Mouse (Mus musculus) megakaryocyte, adult 5-6 weeks (primary cell): ENCODE data around the gene Hoxd12. TPM values are rescaled to one million over a fixed set of nuclear protein-coding genes. Genes with fewer than 3 reads are reported as not detected.

Experiments
- ATAC-seq: 2 replicates; pipeline ENCODE4 v1.8.0; 2016; ENCODE audit warnings: mild to moderate bottlenecking, inconsistent platforms; ENCODE audit not compliant: poor library complexity, severe bottlenecking
- total RNA-seq, 2 experiments: library from RNA; stranded (forward) in 1 of 2; stranded (reverse) in 1 of 2; fragments of 153-499, 151-499 nt in 1 of 2; fragments of 221-1000, 200-1000 nt in 1 of 2; gene quantifications; 2 replicates each; pipeline versions ENCODE4 v1.2.3 to v1.2.4; 2015 to 2017

The Hoxd12 gene
- total RNA-seq, 2 experiments from 2014 or later: not detected

GRCm38 (mm10) chr2:74706393-74706960 lies 31.7 kb downstream of the Hoxd12 start:
- no peak for ATAC-seq

- ATAC-seq: no peak
Observed at GRCm38 (mm10) chr2:74707599-74707998, 32.8 kb downstream of the Hoxd12 start.

GRCm38 (mm10) chr2:74708676-74709075 lies 33.9 kb downstream of the Hoxd12 start:
- no peak for ATAC-seq

GRCm38 (mm10) chr2:74709465-74710419 lies 34.9 kb downstream of the Hoxd12 start:
- ATAC-seq: no peak

GRCm38 (mm10) chr2:74710929-74711543 lies 36.2 kb downstream of the Hoxd12 start:
- no peak for ATAC-seq

- no peak for ATAC-seq
Observed at GRCm38 (mm10) chr2:74711721-74712621, 37.2 kb downstream of the Hoxd12 start, which contains the start of the genes Hoxd3 and Hoxd4. Gene Hoxd3, plus strand, starts transcription at chr2:74711927. Gene Hoxd4, plus strand, starts transcription at chr2:74711929.

GRCm38 (mm10) chr2:74713239-74714150 lies 38.7 kb downstream of the Hoxd12 start:
- ATAC-seq: no peak

GRCm38 (mm10) chr2:74714156-74714789 lies 39.5 kb downstream of the Hoxd12 start:
- ATAC-seq: no peak

GRCm38 (mm10) chr2:74714881-74715280 lies 40.1 kb downstream of the Hoxd12 start:
- ATAC-seq: no peak

GRCm38 (mm10) chr2:74715504-74716241 lies 40.9 kb downstream of the Hoxd12 start:
- peak; percentile 49; the same call in 1 of the 2 replicates for ATAC-seq

GRCm38 (mm10) chr2:74720384-74720783 lies 45.6 kb downstream of the Hoxd12 start:
- ATAC-seq: no peak

GRCm38 (mm10) chr2:74720955-74721491 lies 46.2 kb downstream of the Hoxd12 start:
- ATAC-seq: no peak

GRCm38 (mm10) chr2:74721882-74722281 lies 47.1 kb downstream of the Hoxd12 start:
- ATAC-seq: no peak

- ATAC-seq: no peak
Observed at GRCm38 (mm10) chr2:74722949-74723348, 48.1 kb downstream of the Hoxd12 start.

- no peak for ATAC-seq
Observed at GRCm38 (mm10) chr2:74724244-74725015, 49.6 kb downstream of the Hoxd12 start.

- no peak for ATAC-seq
Observed at GRCm38 (mm10) chr2:74725171-74725570, 50.4 kb downstream of the Hoxd12 start.

- ATAC-seq: no peak
Observed at GRCm38 (mm10) chr2:74726551-74726950, 51.7 kb downstream of the Hoxd12 start, which contains the start of gene Gm28230. Gene Gm28230, plus strand, starts transcription at chr2:74726728.
